Mouse (Mus musculus) lung, adult 2 months (tissue): Measurements from ENCODE around the gene Gpr137. TPM values are rescaled to one million over a fixed set of nuclear protein-coding genes. Genes with fewer than 3 reads are reported as not detected.
"Not testable (repeated sequence)": the region's sequence is repeated elsewhere in the genome, so short reads cannot be mapped to it uniquely, and the experiment has no call there.

Source experiments
- DNase-seq: peaks from one replicate; pipeline ENCODE4 v3.0.0; 2022
- H3K4me1 ChIP-seq: fragments of 200-500 bp; 2 replicates; pipeline ENCODE4 v1.6.1; 2011; ENCODE audit warnings: low read length; ENCODE audit not compliant: control insufficient read depth, insufficient read depth
- H3K4me3 ChIP-seq: fragments of 200-500 bp; replicated peaks from 2 replicates; pipeline ENCODE3; 2011; ENCODE audit warnings: low read depth, mild to moderate bottlenecking, control low read depth, low read length; ENCODE audit errors: extremely low read depth
- CTCF ChIP-seq: fragments of 200-500 bp; IDR thresholded peaks from 2 replicates; pipeline ENCODE4 v1.5.1; 2011; ENCODE audit warnings: mild to moderate bottlenecking, low read length, control low read depth; ENCODE audit not compliant: insufficient read depth
- POLR2A ChIP-seq: fragments of 200-500 bp; IDR thresholded peaks from 2 replicates; pipeline ENCODE4 v1.6.1; 2011; ENCODE audit warnings: low read depth, mild to moderate bottlenecking, control low read depth, low read length, borderline replicate concordance; ENCODE audit errors: extremely low read depth
- WGBS: fragments of 180-500 bp; shearing (Covaris S2); methylation state at CpG from one replicate; pipeline ENCODE4 v1.1.7; 2018; 5-methylcytosine and 5-hydroxymethylcytosine counted together
- polyA plus RNA-seq: library from polyadenylated mRNA; depleted of rRNA; stranded (reverse); fragments of >200 nt; gene quantifications from 2 replicates; pipeline ENCODE4 v1.2.3, GENCODE M21; 2012; rRNA removed

Gpr137 gene
- 77.6 and 85.1 TPM in 2 replicates for polyA plus RNA-seq

DNA sequence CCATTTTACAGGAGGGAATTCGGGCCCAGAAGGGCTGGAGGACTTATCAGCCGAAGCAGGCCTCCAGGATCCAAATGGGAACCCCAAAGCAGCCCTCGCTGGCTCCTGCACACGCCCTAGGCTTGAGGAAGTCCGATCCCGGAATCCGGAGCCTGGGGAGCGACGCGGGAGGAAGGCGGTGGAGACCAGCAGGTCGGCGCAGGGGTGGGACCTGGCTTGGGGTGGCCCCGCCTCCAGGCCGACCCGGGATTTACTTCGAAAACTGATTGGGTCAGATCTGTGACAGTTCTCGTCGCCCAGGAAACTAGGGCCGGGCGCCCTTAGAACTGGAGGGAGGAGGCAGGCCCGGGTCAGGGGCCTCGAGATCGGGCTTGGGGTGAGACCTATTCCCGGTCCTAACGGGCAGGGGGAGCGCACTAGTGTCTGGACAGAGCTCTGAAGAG lies at the start of gene Gpr137:
Gene Gpr137, minus strand, starts transcription at position 232 of the 443 bp plus-strand sequence.
- under 1% methylated on average over 27 of the region's 27 CpGs for WGBS
- TF ChIP-seq POLR2A = peak; percentile 87
- TF ChIP-seq CTCF = no peak
- Histone ChIP-seq H3K4me1 (peaks cover 7% of the 10 kb centered on the region; the same call in 1 of the 2 replicates), H3K4me3 (peak within 1 kb of the TSS; percentile 99)
- peak; percentile 92 for DNase-seq

DNA sequence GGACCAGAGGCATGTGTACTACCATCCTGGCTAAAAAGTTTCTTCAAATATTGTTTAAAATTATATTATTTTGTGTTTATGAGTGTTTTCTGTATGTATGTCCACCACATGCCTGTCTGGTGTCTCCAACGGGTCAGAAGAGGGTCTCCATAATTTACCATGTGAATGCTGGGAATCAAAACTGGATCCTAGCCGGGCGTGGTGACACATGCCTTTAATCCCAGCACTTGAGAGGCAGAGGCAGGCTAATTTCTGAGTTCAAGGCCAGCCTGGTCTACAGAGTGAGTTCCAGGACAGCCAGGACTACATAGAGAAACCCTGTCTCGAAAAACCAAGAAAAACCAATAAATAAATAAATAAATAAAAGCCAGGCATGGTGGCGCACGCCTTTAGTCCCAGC lies 48.9 kb upstream of the Gpr137 start:
- not testable (repeated sequence) for H3K4me3 ChIP-seq, DNase-seq
- WGBS = 90% methylated on average over 6 of the region's 6 CpGs
- peaks cover 22% of the 10 kb centered on the region for H3K4me1 ChIP-seq

DNA sequence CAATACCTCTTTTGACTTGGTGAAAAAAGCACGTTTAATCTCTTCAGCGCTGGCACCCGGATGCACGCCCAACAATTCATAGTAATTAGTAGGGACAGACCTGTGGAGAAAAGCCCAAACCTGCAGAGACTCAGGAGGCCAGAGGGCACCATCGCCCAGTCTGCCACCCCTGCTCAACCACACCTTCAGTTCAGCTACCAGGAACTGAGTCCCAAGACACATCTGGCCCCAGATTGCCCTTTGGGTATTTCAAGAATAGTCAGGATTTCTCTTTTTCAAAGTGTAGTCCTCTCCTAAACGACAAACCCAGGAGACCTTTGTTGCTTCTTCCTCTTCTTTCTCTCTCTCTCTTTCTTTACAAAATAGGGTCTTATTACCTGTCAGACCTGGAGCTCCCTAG lies 48.4 kb upstream of the Gpr137 start:
- DNase-seq = no peak
- 89% methylated on average over 6 of the region's 6 CpGs for WGBS

DNA sequence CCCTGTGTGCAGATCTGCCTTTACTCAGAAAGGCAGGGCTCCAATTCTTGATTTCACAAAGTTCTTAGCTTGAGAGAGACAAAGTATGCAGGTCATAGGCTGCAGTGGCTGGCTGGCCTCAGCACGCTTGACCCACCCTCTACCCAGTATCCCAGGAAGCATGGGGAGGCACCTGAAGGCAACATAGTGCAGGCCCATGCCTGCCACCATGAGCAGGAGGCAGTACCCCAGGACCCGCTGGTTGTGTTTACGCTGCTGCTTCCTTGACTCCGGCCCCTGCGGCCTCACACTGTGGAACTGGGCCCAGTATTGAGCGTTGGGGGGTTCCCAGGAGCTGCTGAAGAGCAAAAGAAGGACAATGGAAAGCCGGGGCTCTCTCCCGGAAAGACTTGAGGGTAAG lies 47.0 kb upstream of the Gpr137 start:
- TF ChIP-seq POLR2A (no peak), CTCF (no peak)
- no peak for DNase-seq
- WGBS = 75% methylated on average over 8 of the region's 8 CpGs
- no peak overlapping the region for H3K4me3 ChIP-seq
- H3K4me1 ChIP-seq = peaks cover 16% of the 10 kb centered on the region

More for the DNA sequence above, 48.4 kb upstream of the Gpr137 start:
- TF ChIP-seq CTCF (no peak), POLR2A (no peak)
- H3K4me1 ChIP-seq = peaks cover 22% of the 10 kb centered on the region
- no peak overlapping the region for H3K4me3 ChIP-seq

DNA sequence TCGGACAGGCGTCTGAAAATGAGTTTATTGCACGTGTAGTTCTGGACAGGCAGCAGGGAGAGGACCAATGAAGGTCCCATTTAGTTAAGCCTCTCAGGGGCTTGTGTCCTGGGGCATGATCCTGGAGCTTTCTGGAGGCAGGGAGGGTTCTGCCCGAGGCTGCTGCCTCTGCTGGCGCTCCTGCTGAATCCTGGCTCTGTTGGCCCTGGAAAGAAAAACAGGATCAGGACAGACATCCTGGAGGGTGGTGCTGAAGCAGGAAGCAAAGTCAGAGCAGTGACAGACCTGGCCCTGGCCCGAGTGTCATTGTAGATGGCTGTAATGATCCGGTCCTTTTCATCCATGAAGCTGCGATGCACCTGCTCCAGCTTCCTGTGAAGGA lies 45.6 kb upstream of the Gpr137 start:
- TF ChIP-seq CTCF = no peak
- no peak for TF ChIP-seq POLR2A
- no peak for DNase-seq
- peaks cover 14% of the 10 kb centered on the region for H3K4me1 ChIP-seq
- 3% methylated on average over 8 of the region's 8 CpGs for WGBS
- H3K4me3 ChIP-seq = peak overlapping the region; percentile 86

DNA sequence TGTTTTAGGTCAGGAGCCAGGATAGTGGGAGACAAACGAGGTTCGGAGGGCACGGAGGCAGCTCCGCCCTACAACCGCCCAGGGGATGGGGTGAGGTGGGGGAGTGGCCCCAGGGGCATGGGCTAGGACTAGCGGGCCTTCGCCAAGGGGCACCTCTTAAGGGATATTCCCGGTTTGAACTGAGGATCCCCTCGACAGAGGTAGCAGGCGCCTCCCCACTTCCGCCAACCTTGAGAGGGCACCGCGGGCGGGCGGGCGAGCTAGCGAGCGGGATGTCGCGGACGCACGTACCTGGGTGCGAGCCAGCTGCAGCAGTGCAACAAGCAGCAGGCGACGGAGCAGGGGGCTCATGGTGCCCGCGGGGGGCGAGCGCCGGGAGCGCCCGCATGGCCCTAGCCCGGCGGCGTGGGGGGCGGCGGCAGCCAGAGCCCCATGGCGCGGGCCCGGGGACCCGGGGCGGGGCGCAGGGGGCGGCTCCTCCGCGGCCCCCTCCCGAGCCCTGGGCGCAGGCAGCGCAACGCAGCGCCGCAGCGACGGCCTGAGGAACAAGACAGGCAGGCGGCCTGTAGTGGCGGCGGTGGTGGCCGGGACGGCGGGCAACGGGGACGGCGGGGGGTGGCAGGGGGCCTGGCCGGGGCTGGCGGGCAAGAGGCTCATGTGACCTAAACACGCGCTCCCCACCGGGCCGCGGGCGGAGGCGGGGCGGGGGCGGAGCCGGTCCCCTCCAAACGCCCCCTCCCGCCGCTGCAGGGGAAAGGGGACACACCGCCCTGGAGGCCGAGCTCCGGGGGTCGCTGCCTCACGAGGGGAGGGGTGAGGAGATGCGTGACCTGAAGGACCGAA lies 45.0 kb upstream of the Gpr137 start, which contains the start of gene Vegfb:
Gene Vegfb, minus strand, starts transcription at position 591 of the 843 bp plus-strand sequence.
- peak; percentile 75 for DNase-seq
- Histone ChIP-seq H3K4me3 (peak within 1 kb of the TSS; percentile 86), H3K4me1 (peaks cover 13% of the 10 kb centered on the region)
- no peak for TF ChIP-seq POLR2A
- TF ChIP-seq CTCF = no peak
- WGBS = under 1% methylated on average over 82 of the region's 85 CpGs

DNA sequence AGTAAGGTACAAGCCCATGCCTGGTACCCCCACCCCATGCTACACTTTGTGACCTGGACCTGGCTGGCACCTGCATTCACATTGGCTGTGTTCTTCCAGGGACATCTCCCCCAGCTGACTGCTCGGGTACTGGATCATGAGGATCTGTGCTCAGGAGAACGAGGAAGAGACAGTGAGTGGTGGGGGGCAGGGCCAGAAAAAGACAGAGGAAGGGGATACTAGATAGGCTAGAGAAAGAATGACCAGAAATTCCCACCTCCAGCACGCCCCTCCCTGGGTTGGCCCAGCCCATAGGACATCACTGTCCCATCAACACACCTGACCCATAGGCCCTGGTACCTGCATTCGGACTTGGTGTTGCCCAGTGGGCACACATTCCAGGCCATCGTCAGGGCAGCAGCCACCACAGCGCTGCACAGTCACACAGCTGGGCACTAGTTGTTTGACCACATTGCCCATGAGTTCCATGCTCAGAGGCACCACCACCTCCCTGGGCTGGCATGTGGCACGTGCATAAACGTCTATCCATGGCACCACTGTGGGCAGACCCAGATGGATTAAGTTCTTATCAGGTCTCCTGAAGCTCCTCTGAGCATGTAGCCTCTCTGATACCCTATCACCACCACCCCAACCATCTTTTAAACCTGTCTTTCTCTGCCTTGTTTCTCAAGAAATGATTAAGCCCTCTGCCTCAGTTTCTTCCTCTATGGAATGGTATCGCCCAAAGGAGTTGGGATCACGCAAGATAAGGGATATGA lies 43.9 kb upstream of the Gpr137 start:
- TF ChIP-seq CTCF (no peak), POLR2A (no peak)
- Histone ChIP-seq H3K4me1 (peaks cover 9% of the 10 kb centered on the region), H3K4me3 (no peak overlapping the region)
- WGBS = 82% methylated on average over 10 of the region's 10 CpGs
- no peak for DNase-seq

DNA sequence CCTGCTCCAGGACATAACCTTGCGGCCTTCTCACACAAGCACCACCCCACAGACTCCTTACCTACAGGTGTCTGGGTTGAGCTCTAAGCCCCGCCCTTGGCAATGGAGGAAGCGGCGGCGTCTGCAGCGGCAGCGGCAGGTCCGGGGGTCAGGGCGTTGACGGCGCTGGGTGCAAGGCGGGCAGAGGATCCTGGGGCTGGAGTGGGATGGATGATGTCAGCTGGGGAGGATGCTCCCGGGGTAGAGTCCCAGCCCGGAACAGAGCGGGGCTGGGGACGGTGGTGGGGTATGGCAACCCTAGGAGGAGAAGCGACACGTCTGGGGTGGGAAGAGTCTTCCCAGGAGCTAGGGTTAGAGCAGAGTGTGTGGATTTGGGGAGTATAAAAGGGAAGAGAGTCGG lies 43.0 kb upstream of the Gpr137 start:
- no peak for TF ChIP-seq CTCF
- no peak for TF ChIP-seq POLR2A
- peaks cover 9% of the 10 kb centered on the region for H3K4me1 ChIP-seq
- 88% methylated on average over 19 of the region's 19 CpGs for WGBS
- DNase-seq = no peak
- no peak overlapping the region for H3K4me3 ChIP-seq

DNA sequence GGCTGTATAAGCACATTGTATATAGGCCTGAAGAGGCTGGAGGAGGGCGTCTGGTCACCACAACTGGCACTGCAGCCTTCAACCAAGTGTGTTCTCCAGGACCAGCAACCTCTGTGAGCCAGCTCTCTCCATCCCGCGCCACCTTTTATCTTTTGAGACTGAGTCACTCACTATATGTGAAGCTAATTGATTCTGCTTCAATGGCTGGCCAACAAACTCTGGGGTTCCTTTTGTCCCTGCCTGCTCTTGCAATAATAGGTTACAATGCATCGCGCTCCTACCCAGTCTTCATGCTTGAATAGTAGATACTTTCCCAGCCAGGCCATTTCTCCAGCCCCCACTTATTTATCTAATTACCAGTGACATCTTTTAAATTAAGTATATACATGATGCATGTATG lies 41.3 kb upstream of the Gpr137 start:
- Histone ChIP-seq H3K4me3 (no peak overlapping the region), H3K4me1 (peaks cover 12% of the 10 kb centered on the region)
- 95% methylated on average over 5 of the region's 5 CpGs for WGBS
- no peak for DNase-seq
- TF ChIP-seq POLR2A (no peak), CTCF (no peak)

DNA sequence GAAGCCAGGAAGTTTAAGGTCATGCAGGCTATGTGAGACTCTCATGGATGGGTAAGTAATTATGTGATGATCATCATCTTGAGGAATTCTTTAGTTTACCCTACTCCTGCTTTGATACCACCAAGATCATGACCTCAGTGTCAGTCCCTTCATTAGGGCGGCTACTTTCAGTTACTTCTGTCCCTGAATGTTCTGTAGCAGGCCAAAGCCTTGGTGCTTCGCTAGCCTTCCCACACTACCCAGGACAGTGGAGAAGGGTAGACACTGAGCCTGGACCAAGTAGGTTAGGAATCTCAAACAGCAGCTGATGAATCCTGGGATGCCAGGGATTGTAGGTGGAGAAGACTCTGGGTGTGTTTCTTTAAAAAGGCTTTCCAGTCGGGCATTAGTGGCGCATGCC lies 39.2 kb upstream of the Gpr137 start:
- no peak for TF ChIP-seq CTCF
- TF ChIP-seq POLR2A = no peak
- Histone ChIP-seq H3K4me3 (no peak overlapping the region), H3K4me1 (peaks cover 5% of the 10 kb centered on the region)
- WGBS = 87% methylated on average over 4 of the region's 4 CpGs
- DNase-seq = no peak
